Mouse (Mus musculus) ES-Bruce4 (cell line): ENCODE measurements around the gene Treh. TPM values are rescaled to one million over a fixed set of nuclear protein-coding genes. Genes with fewer than 3 reads are reported as not detected.
A peak's percentile ranks its signal among the peaks of the same experiment; 100 is the strongest.

Experiments used
- H3K27ac ChIP-seq: 2 replicates; pipeline ENCODE4 v1.5.1; 2012; ENCODE audit warnings: low read length, inconsistent platforms; ENCODE audit not compliant: insufficient read depth
- H3K27me3 ChIP-seq: 2 replicates; pipeline ENCODE4 v1.6.1; 2012; ENCODE audit warnings: mild to moderate bottlenecking, low read length, inconsistent platforms; ENCODE audit not compliant: control insufficient read depth, poor library complexity, insufficient read depth, severe bottlenecking
- H3K36me3 ChIP-seq: 2 replicates; pipeline ENCODE4 v1.6.1; 2012; ENCODE audit warnings: inconsistent platforms, mild to moderate bottlenecking, low read length, moderate library complexity; ENCODE audit not compliant: control insufficient read depth, poor library complexity, insufficient read depth, severe bottlenecking
- H3K4me1 ChIP-seq: one replicate; pipeline ENCODE4 v1.8.1; 2011; ENCODE audit warnings: low read length; ENCODE audit not compliant: control insufficient read depth, insufficient read depth
- H3K4me3 ChIP-seq: 2 replicates; pipeline ENCODE4 v1.5.1; 2011; ENCODE audit warnings: low read depth, mild to moderate bottlenecking, low read length
- H3K9ac ChIP-seq: 2 replicates; pipeline ENCODE4 v1.6.1; 2012; ENCODE audit warnings: low read depth, mild to moderate bottlenecking, inconsistent platforms; ENCODE audit not compliant: poor library complexity, severe bottlenecking
- H3K9me3 ChIP-seq: replicated peaks from 2 replicates; pipeline ENCODE4 v1.6.1; 2012; ENCODE audit warnings: mild to moderate bottlenecking, low read length, inconsistent platforms; ENCODE audit not compliant: control insufficient read depth, poor library complexity, insufficient read depth, severe bottlenecking
- CTCF ChIP-seq: IDR thresholded peaks from one replicate; pipeline ENCODE4 v1.8.1; 2011; ENCODE audit warnings: low read depth, low read length
- EP300 ChIP-seq: IDR thresholded peaks from 2 replicates; pipeline ENCODE4 v1.6.1; 2011; ENCODE audit warnings: low read depth, low read length; ENCODE audit not compliant: insufficient read depth
- POLR2A ChIP-seq: IDR thresholded peaks from one replicate; pipeline ENCODE4 v1.8.1; 2011; ENCODE audit warnings: low read length; ENCODE audit not compliant: insufficient read depth
- polyA plus RNA-seq: library from polyadenylated mRNA; stranded (reverse); fragments of >200 nt; gene quantifications from 2 replicates; pipeline ENCODE4 v1.2.4, GENCODE M21; 2011; ENCODE audit warnings: low read depth; ENCODE audit not compliant: missing spikeins, insufficient read depth, insufficient read length

The Treh gene
- polyA plus RNA-seq, 1 experiment = not detected

DNA sequence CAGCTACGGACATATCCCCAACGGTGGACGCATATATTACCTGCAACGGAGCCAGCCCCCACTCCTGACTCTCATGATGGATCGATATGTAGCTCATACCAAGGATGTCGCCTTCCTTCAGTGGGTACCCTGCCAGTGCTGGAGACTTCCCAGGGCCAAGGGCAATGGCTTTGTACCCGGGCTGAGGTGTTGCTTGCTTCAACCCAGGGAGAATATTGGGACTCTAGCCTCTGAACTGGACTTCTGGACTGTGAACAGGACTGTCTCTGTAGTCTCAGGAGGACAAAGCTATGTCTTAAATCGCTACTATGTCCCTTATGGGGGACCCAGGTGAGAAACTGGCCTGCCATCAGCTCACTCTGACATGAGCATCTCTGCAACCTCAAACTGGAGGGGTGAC is 10.0 kb downstream of the Treh start:
- no peak for TF ChIP-seq POLR2A
- TF ChIP-seq EP300 = no peak
- TF ChIP-seq CTCF = no peak
- Histone ChIP-seq H3K4me1 (no peaks in the 10 kb centered on the region), H3K36me3 (no peaks in the 10 kb centered on the region), H3K9me3 (no peaks in the 10 kb centered on the region), H3K4me3 (no peak overlapping the region), H3K9ac (no peak overlapping the region), H3K27me3 (no peaks in the 10 kb centered on the region), H3K27ac (no peak overlapping the region)

DNA sequence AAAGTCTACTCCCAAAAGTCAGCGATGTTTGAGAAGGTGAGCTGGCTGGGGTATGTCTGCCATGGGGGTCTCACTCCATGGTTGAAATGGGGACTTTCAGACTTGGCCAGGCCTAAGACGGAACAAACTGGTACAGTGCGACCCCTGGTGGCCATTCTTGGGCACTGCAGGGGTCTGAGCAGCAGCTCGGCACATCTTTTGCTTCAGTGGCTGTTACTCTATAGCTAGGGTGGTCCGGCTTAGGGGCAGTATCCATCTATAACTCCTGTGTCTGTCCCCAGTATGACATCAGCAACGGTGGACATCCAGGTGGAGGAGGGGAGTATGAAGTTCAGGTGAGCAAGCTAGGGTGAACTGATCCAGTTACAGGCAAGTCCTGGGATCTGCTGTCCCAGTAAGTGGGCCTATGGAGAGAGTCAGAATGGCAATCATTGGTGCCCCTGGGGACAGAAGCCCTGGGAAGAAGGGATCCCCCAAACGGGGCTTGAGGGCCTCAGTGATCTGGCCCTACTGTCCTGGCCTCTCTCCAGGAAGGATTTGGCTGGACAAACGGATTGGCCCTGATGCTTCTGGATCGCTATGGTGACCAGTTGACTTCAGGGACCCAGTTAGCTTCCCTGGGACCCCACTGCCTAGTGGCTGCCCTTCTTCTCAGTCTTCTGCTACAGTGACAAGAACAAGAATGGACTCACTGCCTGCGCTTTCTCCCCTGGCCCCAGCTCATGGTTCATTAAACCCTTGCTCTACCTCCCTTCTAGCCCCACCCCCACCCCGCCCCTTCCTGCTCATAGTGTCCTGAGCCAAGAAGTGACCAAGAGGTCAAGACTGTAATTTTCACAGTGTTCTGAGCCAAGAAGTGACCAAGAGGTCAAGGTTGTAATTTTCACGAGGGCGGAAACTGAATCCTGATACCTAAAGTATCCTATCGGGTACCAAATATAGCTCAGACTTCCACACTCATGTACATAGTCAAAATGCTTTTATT is 12.6 kb downstream of the Treh start:
- Histone ChIP-seq H3K4me3 (no peak overlapping the region), H3K36me3 (no peaks in the 10 kb centered on the region), H3K9me3 (no peaks in the 10 kb centered on the region), H3K4me1 (peaks cover 2% of the 10 kb centered on the region), H3K27me3 (no peaks in the 10 kb centered on the region), H3K9ac (no peak overlapping the region), H3K27ac (no peak overlapping the region)
- TF ChIP-seq EP300 = no peak
- TF ChIP-seq CTCF = peak; percentile 96

DNA sequence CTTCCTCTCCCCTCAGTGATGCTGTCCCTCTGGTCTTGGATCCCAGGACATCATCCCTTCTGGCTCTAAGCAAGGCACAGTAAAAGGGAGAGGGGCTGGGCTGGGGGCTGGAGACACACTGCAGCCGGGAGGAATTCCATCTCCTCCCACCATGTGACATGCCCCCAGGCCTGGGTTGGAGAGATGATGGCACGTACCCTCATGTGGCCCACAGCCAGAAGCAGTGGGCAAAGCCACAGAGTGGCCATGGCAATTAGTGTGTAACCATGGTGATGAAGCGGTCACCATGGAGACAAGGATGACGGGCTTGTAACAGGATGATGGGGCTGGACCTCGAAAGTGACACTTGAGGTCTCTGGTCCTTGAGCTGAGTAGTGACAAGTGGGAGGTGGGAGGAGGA is 13.6 kb downstream of the Treh start:
- Histone ChIP-seq H3K9me3 (no peaks in the 10 kb centered on the region), H3K9ac (no peak overlapping the region), H3K36me3 (no peaks in the 10 kb centered on the region), H3K27me3 (no peaks in the 10 kb centered on the region), H3K4me3 (no peak overlapping the region), H3K4me1 (peaks cover 6% of the 10 kb centered on the region), H3K27ac (no peak overlapping the region)
- no peak for TF ChIP-seq POLR2A
- no peak for TF ChIP-seq CTCF
- no peak for TF ChIP-seq EP300

DNA sequence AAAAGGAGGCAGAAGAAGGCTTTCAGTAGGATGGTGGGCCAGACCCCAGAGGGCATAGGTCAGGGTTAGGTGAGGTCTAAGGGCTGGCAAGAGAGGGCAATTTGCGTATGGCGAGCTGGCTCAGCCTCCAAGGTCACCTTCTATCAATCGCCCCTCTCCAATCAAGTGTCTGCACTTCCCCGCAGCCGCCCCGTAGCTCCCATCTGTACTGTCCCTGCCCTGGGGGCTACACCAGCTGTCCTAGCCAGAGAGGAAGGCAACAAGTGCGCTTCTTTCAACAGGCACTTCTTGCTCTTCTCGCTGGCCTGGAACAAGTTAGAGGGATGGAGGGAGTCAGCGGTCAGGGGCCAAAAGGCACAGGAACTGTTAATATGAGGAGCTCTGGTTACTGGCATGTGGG is 15.0 kb downstream of the Treh start:
- H3K27ac ChIP-seq = no peak overlapping the region
- no peaks in the 10 kb centered on the region for H3K9me3 ChIP-seq
- no peaks in the 10 kb centered on the region for H3K27me3 ChIP-seq
- no peak overlapping the region for H3K4me3 ChIP-seq
- H3K9ac ChIP-seq = no peak overlapping the region
- TF ChIP-seq CTCF (no peak), EP300 (peak; percentile 86)
- peaks cover 6% of the 10 kb centered on the region for H3K4me1 ChIP-seq
- no peaks in the 10 kb centered on the region for H3K36me3 ChIP-seq

DNA sequence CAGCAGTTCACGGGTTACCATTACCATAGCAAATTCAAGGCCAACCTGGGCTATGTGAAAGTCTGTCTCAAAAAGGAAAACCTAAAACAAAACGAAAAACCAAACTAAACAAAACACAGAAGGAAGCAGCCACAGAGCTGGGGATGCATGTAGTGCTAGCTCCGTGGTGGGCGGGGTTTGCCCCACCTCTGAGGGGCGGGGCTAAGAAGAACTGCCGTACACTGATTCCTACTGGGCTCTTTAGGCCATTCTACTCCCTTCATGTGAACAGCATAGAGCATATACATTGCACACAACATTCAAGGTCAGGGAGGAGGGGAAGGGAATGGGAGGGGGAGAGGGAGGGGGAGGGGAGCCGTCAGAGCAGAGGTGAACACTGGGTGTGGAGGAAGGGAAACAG is 17.6 kb downstream of the Treh start:
- TF ChIP-seq CTCF (no peak), POLR2A (no peak), EP300 (no peak)
- no peaks in the 10 kb centered on the region for H3K27me3 ChIP-seq

More for the DNA sequence above, 17.6 kb downstream of the Treh start:
- H3K4me1 ChIP-seq = peaks cover 8% of the 10 kb centered on the region
- no peaks in the 10 kb centered on the region for H3K9me3 ChIP-seq
- no peak overlapping the region for H3K4me3 ChIP-seq
- no peak overlapping the region for H3K9ac ChIP-seq
- H3K27ac ChIP-seq = no peak overlapping the region
- H3K36me3 ChIP-seq = no peaks in the 10 kb centered on the region
